Mouse (Mus musculus) kidney, embryonic 14.5 days (tissue): Measurements from ENCODE around the gene Tspan4. TPM values are rescaled to one million over a fixed set of nuclear protein-coding genes. Genes with fewer than 3 reads are reported as not detected.

Experiments
- ATAC-seq: fragments of 200-750 bp; cut with Nextera tagmentation; 2 replicates; pipeline ENCODE4 v1.8.0; 2017; ENCODE audit warnings: moderate number of reproducible peaks, mild to moderate bottlenecking, moderate TSS enrichment, moderate library complexity; ENCODE audit not compliant: low FRiP score, low TSS enrichment
- H3K27ac ChIP-seq: fragments of 300-500 bp; sonication (generic); 2 replicates; pipeline ENCODE4 v1.5.1; 2014; ENCODE audit warnings: low read depth, mild to moderate bottlenecking, low read length, moderate library complexity, mixed read lengths
- H3K27me3 ChIP-seq: fragments of 300-500 bp; sonication (generic); 2 replicates; pipeline ENCODE4 v1.6.1; 2014; ENCODE audit warnings: mild to moderate bottlenecking, low read length; ENCODE audit not compliant: control insufficient read depth, insufficient read depth
- H3K36me3 ChIP-seq: fragments of 300-500 bp; sonication (generic); 2 replicates; pipeline ENCODE4 v1.6.1; 2014; ENCODE audit warnings: low read length, mixed read lengths; ENCODE audit not compliant: control insufficient read depth, insufficient read depth
- H3K4me1 ChIP-seq: fragments of 300-500 bp; sonication (generic); 2 replicates; pipeline ENCODE4 v1.6.1; 2014; ENCODE audit warnings: low read length, mixed read lengths; ENCODE audit not compliant: control insufficient read depth, insufficient read depth
- H3K4me2 ChIP-seq: fragments of 300-500 bp; sonication (generic); replicated peaks from 2 replicates; pipeline ENCODE4 v1.6.1; 2014; ENCODE audit warnings: low read depth, mild to moderate bottlenecking, low read length
- H3K4me3 ChIP-seq: fragments of 300-500 bp; sonication (generic); 2 replicates; pipeline ENCODE4 v1.5.1; 2014; ENCODE audit warnings: mild to moderate bottlenecking, low read length
- H3K9ac ChIP-seq: fragments of 300-500 bp; sonication (generic); 2 replicates; pipeline ENCODE4 v1.6.1; 2014; ENCODE audit warnings: low read depth, mild to moderate bottlenecking, low read length, moderate library complexity
- H3K9me3 ChIP-seq: fragments of 300-500 bp; sonication (generic); 2 replicates; pipeline ENCODE4 v1.6.1; 2016; ENCODE audit warnings: low read length; ENCODE audit not compliant: control insufficient read depth
- WGBS: fragments of 180-500 bp; shearing (Covaris S2); extraction: QIAGEN DNeasy Blood & Tissue Kit; methylation state at CpG from one replicate; pipeline ENCODE4 v1.1.7; 2014; 5-methylcytosine and 5-hydroxymethylcytosine counted together
- polyA plus RNA-seq: library from polyadenylated mRNA; unstranded; fragments of >200 nt; fragmentation: Nextera tagmentation; extraction: Ambion mirVana; gene quantifications from 2 replicates; pipeline ENCODE4 v1.2.1, GENCODE M21; 2014

Gene Tspan4
- polyA plus RNA-seq, result 71.9 and 90.2 TPM in 2 replicates

DNA sequence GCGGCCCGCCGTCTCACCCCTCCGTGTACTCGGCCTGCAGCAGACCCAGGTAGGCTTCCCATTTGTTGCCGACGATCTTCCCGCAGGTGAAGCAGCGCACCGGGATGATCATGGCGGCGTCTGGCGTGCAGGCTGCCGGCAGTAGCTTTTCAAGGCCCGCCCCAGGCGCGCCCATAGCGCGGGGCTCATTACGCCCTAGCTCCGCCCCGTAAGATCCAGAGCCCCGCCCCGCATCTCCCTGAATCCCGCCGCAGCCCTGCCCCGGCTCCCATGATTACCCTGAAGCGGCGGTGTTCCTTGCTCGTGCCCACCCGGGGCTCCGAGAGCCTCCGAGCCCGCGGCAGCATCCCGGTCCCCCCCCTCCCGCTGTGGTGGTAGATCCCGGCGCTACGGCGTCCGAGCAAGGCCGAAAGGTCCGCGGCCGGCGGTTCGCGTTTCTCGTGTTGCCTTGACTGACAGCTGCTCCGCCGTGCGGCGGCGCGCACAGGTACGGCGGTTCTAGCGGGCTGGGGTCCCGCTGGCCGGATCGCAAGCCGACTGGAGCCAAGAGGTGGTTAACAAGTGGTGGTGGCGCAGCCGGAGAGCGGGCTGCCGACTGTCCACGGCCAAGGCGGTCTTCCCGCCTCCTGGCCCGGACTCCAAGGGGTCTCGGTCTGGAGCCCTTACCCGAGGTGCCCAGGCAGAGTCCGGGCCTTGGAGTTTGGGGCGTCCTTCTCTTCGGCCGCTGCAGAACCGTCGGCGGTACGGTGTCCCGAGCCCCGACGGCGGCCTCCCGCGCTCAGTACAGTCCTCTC lies at the start of gene Tspan4, which contains the start of gene Polr2l:
Tspan4 (plus strand) TSS at position 230 of the 794 bp plus-strand sequence.
Polr2l (minus strand) TSS at position 122 of the 794 bp plus-strand sequence.
- no peaks in the 10 kb centered on the region for H3K9me3 ChIP-seq
- peak within 1 kb of the TSS; percentile 95 for H3K27ac ChIP-seq
- ATAC-seq, result peak; percentile 65
- WGBS, result under 1% methylated on average over 81 of the region's 87 CpGs
- H3K4me1 ChIP-seq, result peaks cover 40% of the 10 kb centered on the region
- H3K27me3 ChIP-seq, result no peaks in the 10 kb centered on the region
- peak within 1 kb of the TSS; percentile 90 for H3K4me2 ChIP-seq
- H3K36me3 ChIP-seq, result peaks cover 26% of the 10 kb centered on the region
- peak within 1 kb of the TSS; percentile 85 for H3K4me3 ChIP-seq
- peak within 1 kb of the TSS; percentile 87 for H3K9ac ChIP-seq

DNA sequence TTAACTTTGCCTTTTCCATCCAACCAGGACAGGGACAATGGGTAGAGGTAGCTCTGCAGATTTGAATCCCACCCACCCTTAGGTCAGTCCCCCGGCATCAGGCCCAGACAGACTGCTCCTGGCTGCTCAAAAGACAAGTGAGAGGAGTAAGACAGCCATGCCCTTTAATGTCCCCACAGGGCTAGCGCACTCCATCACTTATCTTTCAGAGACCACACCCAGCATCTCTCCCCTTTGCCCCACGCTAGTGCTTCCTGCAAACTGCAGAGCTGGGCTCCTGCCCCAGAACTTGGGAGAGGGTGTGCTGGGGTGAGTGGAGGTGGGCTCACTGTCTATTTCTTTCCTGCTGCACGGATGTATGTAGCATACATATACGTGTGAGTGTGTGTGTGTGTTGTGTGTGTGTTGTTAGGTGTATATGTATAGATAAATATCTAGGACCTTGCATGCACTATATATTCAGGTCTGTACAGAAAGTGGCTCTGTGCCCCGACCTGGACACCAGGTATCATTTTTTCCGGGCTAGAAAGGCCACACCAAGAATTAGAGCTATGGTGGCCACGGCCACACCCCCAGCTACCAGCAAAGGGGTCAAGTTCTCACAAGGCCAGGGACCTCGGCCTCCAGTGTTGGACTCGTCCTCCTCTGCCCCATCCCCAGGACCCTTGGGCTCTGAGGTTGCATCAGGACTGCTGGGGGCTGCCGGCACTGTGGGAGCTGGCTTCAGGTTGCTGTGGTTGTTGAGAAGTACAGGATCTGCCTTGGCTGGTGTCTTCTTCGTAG lies 47.9 kb upstream of the Tspan4 start:
- 83% methylated on average over 12 of the region's 12 CpGs for WGBS
- H3K27ac ChIP-seq, result no peak overlapping the region
- H3K4me3 ChIP-seq, result no peak overlapping the region
- no peak overlapping the region for H3K9ac ChIP-seq
- ATAC-seq, result no peak
- H3K4me1 ChIP-seq, result peaks cover 13% of the 10 kb centered on the region
- H3K9me3 ChIP-seq, result no peaks in the 10 kb centered on the region
- H3K27me3 ChIP-seq, result no peaks in the 10 kb centered on the region
- H3K4me2 ChIP-seq, result no peak overlapping the region
- peaks cover 20% of the 10 kb centered on the region for H3K36me3 ChIP-seq

DNA sequence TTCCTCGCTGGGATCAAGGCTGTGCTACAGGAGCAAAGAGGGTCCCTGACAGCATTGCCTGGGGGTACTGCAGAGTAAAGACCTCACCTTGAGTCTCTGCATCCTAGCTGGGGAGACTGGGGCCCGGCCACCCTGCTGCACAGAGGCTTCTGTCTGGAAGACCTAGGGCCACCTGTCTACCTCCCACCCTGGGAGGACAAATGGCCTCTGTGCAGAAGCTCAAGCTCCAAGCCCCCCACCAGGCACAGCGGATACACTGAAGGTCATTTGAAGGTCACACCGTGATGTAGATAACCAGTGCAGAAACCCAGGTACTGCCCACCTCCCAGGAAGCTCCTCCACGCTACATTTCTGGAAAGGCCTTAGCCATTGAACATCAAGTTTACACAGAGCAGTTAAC lies 46.3 kb upstream of the Tspan4 start:
- no peaks in the 10 kb centered on the region for H3K27me3 ChIP-seq
- no peak overlapping the region for H3K9ac ChIP-seq
- H3K36me3 ChIP-seq, result peaks cover 33% of the 10 kb centered on the region
- 50% methylated on average over 5 of the region's 5 CpGs for WGBS
- no peak overlapping the region for H3K27ac ChIP-seq
- H3K4me2 ChIP-seq, result no peak overlapping the region; the same call in 1 of the 2 replicates
- H3K4me3 ChIP-seq, result no peak overlapping the region
- no peaks in the 10 kb centered on the region for H3K9me3 ChIP-seq
- H3K4me1 ChIP-seq, result peaks cover 14% of the 10 kb centered on the region
- no peak for ATAC-seq

DNA sequence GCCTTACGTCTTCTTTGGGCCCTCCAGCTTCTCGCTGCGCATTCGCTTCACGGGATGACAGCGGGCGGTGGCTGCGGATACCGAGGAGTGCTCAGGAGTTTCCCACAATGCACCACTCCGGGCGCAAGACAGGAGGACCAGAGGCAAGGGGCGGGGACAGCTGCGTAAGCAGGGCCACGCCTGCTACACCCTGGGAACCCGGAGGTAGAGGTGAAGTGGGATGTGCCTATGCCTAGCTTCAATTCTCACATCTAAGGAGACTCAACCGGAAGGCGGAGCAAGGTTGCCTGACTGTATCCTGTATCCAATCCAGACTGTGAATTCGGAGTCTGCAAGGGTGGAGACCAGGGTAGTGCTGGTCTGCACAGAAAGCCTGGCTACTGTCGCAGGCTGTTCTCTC lies 45.7 kb upstream of the Tspan4 start, which contains the start of gene Cend1:
Cend1 (minus strand) TSS at position 182 of the 400 bp plus-strand sequence.
- no peak within 1 kb of the TSS for H3K4me3 ChIP-seq

DNA sequence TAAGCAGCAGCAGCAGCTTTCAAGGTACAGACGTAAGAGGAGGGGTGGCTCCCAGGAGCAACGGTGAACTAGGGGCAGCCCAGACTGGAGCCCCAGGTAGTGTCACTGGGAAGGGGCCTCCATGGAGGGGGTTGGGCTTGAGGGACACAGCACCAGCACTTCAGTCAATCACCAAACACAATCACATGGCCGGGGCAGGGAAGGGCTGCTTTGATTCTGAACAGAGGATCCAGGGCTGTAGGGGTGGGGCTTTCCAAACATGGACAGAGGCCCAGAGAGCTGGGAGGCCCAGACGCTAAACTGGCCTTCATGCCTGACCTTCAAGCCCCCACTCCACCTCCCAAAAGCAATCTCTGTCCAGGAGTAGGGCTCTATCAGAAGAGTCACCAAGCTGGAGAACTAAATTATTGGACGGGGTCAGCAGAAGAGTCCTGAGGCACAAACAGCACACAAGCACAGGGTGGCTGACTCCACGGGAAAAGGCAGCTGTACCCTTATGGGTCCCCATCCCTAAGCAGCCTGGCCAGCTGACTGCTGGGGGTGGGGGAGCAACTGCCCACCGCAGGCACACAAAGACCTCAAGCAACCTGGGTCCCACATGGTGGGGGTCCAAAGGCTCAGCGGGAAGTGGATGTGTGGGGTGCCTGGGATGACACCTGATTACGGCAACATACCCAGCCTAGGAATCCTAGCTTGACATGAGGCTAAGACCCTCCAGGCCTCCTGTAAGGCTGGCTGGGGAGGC lies 45.0 kb upstream of the Tspan4 start:
- Histone ChIP-seq H3K4me2 (no peak overlapping the region; the same call in 1 of the 2 replicates), H3K9me3 (no peaks in the 10 kb centered on the region), H3K4me3 (no peak overlapping the region), H3K27ac (no peak overlapping the region), H3K4me1 (peaks cover 27% of the 10 kb centered on the region), H3K27me3 (no peaks in the 10 kb centered on the region), H3K36me3 (peaks cover 34% of the 10 kb centered on the region), H3K9ac (0 out of 2 replicates have a peak overlapping the region, but pooled peaks have one; percentile 0)
- no peak for ATAC-seq
- WGBS, result 63% methylated on average over 9 of the region's 9 CpGs

More for the DNA sequence above, 45.7 kb upstream of the Tspan4 start, which contains the start of gene Cend1:
- peak; percentile 63 for ATAC-seq
- Histone ChIP-seq H3K27ac (no peak within 1 kb of the TSS), H3K4me2 (peak within 1 kb of the TSS; percentile 30), H3K9ac (0 out of 2 replicates have a peak within 1 kb of the TSS, but pooled peaks have one; percentile 0), H3K4me1 (peaks cover 20% of the 10 kb centered on the region), H3K36me3 (peaks cover 34% of the 10 kb centered on the region), H3K9me3 (no peaks in the 10 kb centered on the region), H3K27me3 (no peaks in the 10 kb centered on the region)
- 5% methylated on average over 19 of the region's 19 CpGs for WGBS

DNA sequence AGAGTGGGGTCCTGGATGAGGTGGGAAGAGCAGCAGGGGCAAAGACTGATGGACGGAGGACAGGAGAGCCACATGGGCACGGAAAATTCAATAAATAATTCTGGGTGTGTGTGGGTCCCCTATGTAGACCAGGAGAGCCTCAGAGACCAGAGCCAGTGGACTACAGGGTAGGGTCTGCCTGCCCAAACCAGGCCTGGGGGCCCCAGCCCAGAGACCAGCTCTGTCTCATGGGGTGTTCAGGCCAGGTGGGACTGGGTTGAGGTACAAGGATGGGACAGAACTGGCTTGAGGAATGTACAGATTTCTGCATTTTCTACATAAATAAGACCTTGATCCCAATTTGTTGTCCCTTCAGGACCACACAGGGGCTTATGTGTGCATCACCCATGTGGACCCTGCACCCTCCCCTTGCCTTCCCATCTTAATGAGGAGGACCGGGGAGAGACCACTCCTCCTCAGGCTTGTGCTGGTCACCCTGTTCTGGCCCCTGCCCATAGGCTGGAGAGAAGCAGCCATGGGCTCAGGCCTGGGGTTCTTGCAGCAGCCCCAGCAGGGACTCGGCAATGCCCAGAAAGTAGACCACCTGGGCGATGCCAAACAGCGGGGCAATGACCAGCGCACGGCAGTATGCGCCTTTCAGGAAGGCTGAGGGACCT lies 44.3 kb upstream of the Tspan4 start:
- no peak overlapping the region for H3K27ac ChIP-seq
- H3K9me3 ChIP-seq, result no peaks in the 10 kb centered on the region
- peaks cover 34% of the 10 kb centered on the region for H3K36me3 ChIP-seq
- no peaks in the 10 kb centered on the region for H3K27me3 ChIP-seq
- WGBS, result 99% methylated on average over 9 of the region's 9 CpGs
- H3K9ac ChIP-seq, result no peak overlapping the region
- peaks cover 33% of the 10 kb centered on the region for H3K4me1 ChIP-seq
- no peak overlapping the region for H3K4me2 ChIP-seq
- ATAC-seq, result no peak
- no peak overlapping the region for H3K4me3 ChIP-seq

DNA sequence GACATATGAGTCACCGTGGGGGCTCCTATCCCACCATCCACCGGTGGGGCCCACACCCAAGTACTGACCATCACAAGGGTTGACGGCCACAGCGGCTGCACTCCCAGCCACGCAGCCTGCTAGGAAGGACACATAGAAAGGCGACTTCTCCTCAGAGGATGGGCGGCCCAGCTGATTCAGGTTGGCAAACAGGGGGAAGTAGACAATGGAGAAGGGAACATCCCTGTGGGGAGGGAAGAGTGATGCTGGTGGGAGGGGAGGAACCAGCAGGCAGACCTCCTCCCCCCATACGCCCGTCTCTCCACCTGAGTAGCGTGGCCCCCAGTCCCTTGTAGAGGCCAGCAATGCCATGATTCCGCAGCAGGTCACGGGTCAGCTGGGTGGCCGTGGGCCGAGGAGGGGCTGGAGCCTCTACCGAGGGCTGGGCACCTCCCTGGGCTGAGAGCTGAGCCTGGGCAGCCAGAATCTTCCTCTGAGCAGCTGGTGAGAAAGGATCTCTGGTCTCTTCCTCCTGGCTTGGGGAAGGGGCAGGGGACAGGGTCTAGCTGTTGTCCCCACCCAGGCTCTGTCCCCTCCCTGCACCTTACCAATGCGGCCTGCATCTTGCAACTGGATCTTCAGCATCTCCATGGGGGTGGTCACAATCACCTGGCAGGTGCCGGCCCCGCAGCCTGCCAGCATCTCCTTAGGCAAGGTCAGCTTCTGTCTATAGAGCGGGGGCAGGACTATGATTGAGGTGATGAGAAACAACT lies 43.4 kb upstream of the Tspan4 start:
- ATAC-seq, result no peak
- Histone ChIP-seq H3K9me3 (no peaks in the 10 kb centered on the region), H3K4me3 (no peak overlapping the region), H3K27me3 (no peaks in the 10 kb centered on the region), H3K4me1 (peaks cover 35% of the 10 kb centered on the region), H3K4me2 (no peak overlapping the region), H3K27ac (no peak overlapping the region), H3K36me3 (peaks cover 34% of the 10 kb centered on the region), H3K9ac (no peak overlapping the region)
- 91% methylated on average over 19 of the region's 19 CpGs for WGBS
